Mouse (Mus musculus): ENCODE measurements around the gene Sgpp1. TPM values are rescaled to one million over a fixed set of nuclear protein-coding genes. Genes with fewer than 3 reads are reported as not detected.
"Not testable (repeated sequence)": the region's sequence is repeated elsewhere in the genome, so short reads cannot be mapped to it uniquely, and the experiment has no call there.

The Sgpp1 gene
- polyA plus RNA-seq, 2 experiments, result 9.2 to 17.7 TPM

DNA sequence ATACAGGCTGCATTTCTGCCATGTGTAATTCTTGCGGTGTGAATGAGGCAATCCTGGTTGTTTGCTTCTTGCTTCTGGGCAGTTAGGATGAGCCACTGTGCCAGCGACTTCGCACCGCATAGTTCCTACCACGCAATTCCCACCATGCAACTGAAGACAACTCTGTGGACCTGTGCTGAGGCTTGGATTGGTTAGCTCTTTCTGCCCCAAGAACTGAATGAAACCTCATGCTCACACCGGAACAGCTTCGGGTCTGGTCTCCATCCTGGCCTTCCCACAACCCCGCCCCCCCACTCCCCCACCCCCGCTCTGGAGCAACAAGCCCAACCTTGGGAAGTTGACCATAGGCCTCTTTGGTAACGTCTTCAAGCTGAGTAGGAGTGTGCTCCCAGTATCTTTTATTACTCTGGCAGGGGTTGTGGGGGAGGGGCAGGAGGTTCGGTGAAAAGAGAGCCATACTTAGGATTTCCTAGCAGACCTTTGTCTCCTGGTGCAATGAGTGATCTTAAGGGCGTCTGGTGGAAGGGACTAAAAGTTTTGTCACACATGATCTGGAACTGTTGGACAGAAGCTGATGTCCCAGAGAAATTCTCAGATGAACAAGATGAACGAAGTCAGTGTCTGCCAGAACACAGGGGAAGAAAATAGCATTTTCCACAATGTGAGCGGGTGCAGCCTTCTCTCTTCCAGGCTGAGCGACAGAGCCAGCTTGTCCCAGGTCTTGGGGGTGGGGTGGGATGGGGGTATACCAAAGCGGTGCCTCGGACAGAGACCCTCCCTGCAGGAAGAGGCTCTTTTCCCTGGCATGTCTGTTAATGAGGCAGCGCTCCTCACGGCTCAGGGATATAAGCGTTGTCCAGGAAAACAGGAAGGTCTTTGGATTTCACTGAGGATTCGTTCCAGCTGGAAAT, 34.1 kb downstream of the Sgpp1 start:
- H3K4me3 ChIP-seq (ENCODE audit: insufficient read depth in 1 of 2, low read depth in 2 of 2, low read length in 2 of 2), result no peak overlapping the region
- H3K9ac ChIP-seq (replicated peaks), result no peak overlapping the region
- TF ChIP-seq EP300 (IDR thresholded peaks at IDR 0.05; ENCODE audit: low read depth), result no peak
- 33% methylated on average over 21 of the region's 21 CpGs for WGBS (ENCODE audit: insufficient replicate concordance)
- ATAC-seq (ENCODE audit: insufficient read depth), result no peak
- H3K27ac ChIP-seq, result no peak overlapping the region
- DNase-seq (ENCODE audit: low read depth in 3 of 3, low spot score in 3 of 3), result no peak
- H3K36me3 ChIP-seq (replicated peaks; ENCODE audit: control insufficient read depth, insufficient read depth, low read depth), result no peaks in the 10 kb centered on the region
- H3K4me2 ChIP-seq (ENCODE audit: low read depth), result peak overlapping the region; percentile 20
- H3K9me3 ChIP-seq (ENCODE audit: control insufficient read depth, low read length), result peaks cover 3% of the 10 kb centered on the region
- H3K27me3 ChIP-seq (ENCODE audit: control insufficient read depth, insufficient read depth, low read length), result no peaks in the 10 kb centered on the region
- H3K4me1 ChIP-seq (replicated peaks; ENCODE audit: control insufficient read depth in 2 of 2, insufficient read depth in 2 of 2, low read length in 1 of 2), result peaks cover 2 to 6% of the 10 kb centered on the region in 2 experiments; a peak in 2 of 4 replicates

DNA sequence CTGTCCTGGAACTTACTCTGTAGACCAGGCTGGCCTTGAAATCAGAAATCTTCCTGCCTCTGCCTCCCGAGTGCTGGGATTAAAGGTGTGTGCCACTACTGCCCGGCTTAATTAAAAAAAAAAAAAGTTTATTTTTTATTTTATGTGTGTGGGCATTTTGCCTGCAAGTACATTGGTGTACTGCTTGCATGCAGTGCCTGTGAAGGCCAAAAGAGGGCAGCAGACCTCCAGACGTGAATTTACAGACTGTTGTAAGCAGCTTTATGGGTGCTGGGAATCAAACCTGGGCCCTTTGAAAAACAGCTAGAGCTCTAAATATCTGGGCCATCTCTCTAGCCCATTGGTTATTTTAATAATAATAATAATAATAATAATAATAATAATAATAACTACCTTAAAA, 36.8 kb downstream of the Sgpp1 start:
- Histone ChIP-seq H3K4me1 (replicated peaks; ENCODE audit: control insufficient read depth in 2 of 2, insufficient read depth in 2 of 2, low read length in 1 of 2) (peaks cover 2 to 6% of the 10 kb centered on the region in 2 experiments; a peak in 2 of 4 replicates), H3K4me3 (ENCODE audit: insufficient read depth in 1 of 2, low read depth in 2 of 2, low read length in 2 of 2) (no peak overlapping the region), H3K36me3 (replicated peaks; ENCODE audit: control insufficient read depth, insufficient read depth, low read depth) (no peaks in the 10 kb centered on the region), H3K27me3 (ENCODE audit: control insufficient read depth, insufficient read depth, low read length) (no peaks in the 10 kb centered on the region), H3K9ac (replicated peaks) (no peak overlapping the region), H3K27ac (no peak overlapping the region), H3K4me2 (ENCODE audit: low read depth) (no peak overlapping the region), H3K9me3 (ENCODE audit: control insufficient read depth, low read length) (peaks cover 3% of the 10 kb centered on the region)
- WGBS (ENCODE audit: insufficient replicate concordance), result 75% methylated on average over 3 of the region's 3 CpGs
- ATAC-seq (ENCODE audit: insufficient read depth), result no peak
- TF ChIP-seq EP300 (IDR thresholded peaks at IDR 0.05; ENCODE audit: low read depth), result no peak
- TF ChIP-seq CTCF (IDR thresholded peaks at IDR 0.05; ENCODE audit: low read depth), result peak; percentile 33
- DNase-seq (ENCODE audit: low read depth in 3 of 3, low spot score in 3 of 3), result no peak

DNA sequence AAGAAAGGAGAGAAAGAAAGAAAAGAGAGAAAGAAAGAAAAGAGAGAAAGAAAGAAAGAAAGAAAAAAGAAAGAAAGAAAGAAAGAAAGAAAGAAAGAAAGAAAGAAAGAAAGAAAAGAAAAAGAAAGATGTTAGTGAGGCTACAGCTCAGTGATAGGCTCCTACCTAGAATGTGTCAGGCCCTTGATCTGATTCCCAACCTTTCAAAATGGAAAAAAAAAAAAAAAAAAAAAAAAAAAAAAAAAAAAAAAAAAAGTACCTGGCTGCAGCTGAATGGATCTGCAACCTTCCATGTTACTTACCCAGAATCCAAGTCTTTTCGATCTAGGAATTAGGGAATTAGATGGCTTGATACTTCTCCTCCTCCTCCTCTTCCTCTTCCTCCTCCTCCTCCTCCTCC, 39.7 kb downstream of the Sgpp1 start:
- not testable (repeated sequence) for H3K36me3 ChIP-seq (replicated peaks; ENCODE audit: control insufficient read depth, insufficient read depth, low read depth); H3K9ac ChIP-seq (replicated peaks); H3K9me3 ChIP-seq (ENCODE audit: control insufficient read depth, low read length); ATAC-seq (ENCODE audit: insufficient read depth); H3K4me1 ChIP-seq (replicated peaks; ENCODE audit: control insufficient read depth in 2 of 2, insufficient read depth in 2 of 2, low read length in 1 of 2); H3K4me3 ChIP-seq (ENCODE audit: insufficient read depth in 1 of 2, low read depth in 2 of 2, low read length in 2 of 2); H3K4me2 ChIP-seq (ENCODE audit: low read depth); DNase-seq (ENCODE audit: low read depth in 3 of 3, low spot score in 3 of 3); H3K27ac ChIP-seq; H3K27me3 ChIP-seq (ENCODE audit: control insufficient read depth, insufficient read depth, low read length)
- 73% methylated on average over 1 of the region's 1 CpGs for WGBS (ENCODE audit: insufficient replicate concordance)

DNA sequence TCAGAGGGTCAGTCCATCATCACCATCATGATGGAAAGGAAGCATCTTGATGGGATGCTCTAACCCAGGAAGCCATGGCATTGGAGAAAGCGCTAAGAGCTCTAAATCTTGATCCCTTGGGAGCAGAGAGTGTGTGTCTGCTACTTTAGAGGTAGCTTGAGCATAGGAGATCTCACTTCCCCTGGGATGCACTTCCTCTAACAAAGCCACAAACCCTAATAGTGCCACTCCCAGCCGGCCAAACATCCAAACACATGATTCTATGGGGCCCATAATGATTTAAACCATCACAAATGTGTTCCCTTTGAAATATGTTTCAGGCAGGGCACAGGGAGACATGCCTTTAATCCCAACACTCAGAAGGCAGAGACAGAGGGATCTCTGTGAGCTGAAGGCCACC, 46.5 kb downstream of the Sgpp1 start:
- H3K27ac ChIP-seq, result no peak overlapping the region
- TF ChIP-seq EP300 (IDR thresholded peaks at IDR 0.05; ENCODE audit: low read depth), result no peak
- no peak for TF ChIP-seq CTCF (IDR thresholded peaks at IDR 0.05; ENCODE audit: low read depth)

DNA sequence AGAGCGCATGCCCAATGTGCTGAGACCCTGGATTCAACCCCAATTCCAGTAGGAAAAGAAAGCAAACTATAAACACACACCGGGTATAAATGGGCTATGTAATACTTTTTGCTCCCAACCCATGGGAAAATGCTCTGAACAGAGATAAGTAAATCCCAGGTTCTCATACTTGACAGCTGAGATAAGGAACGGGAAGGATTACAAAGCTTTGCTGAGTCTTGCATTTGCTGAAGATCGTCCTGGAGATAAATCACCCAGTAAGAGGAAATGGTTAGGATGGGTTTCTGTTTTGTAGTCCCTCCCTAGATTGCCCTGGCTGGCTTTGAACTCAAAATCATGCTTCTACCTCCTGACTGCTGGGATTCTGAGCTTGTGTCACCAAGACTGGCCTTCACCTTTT, 48.2 kb downstream of the Sgpp1 start:
- Histone ChIP-seq H3K9me3 (ENCODE audit: control insufficient read depth, low read length) (no peaks in the 10 kb centered on the region), H3K4me1 (replicated peaks; ENCODE audit: control insufficient read depth in 2 of 2, insufficient read depth in 2 of 2, low read length in 1 of 2) (no peaks in the 10 kb centered on the region), H3K4me2 (ENCODE audit: low read depth) (no peak overlapping the region), H3K27ac (no peak overlapping the region), H3K4me3 (ENCODE audit: insufficient read depth in 1 of 2, low read depth in 2 of 2, low read length in 2 of 2) (no peak overlapping the region), H3K9ac (replicated peaks) (no peak overlapping the region), H3K36me3 (replicated peaks; ENCODE audit: control insufficient read depth, insufficient read depth, low read depth) (no peaks in the 10 kb centered on the region), H3K27me3 (ENCODE audit: control insufficient read depth, insufficient read depth, low read length) (no peaks in the 10 kb centered on the region)
- TF ChIP-seq CTCF (IDR thresholded peaks at IDR 0.05; ENCODE audit: low read depth) (no peak), EP300 (IDR thresholded peaks at IDR 0.05; ENCODE audit: low read depth) (no peak)
- ATAC-seq (ENCODE audit: insufficient read depth), result no peak
- DNase-seq (ENCODE audit: low read depth in 3 of 3, low spot score in 3 of 3), result no peak
- WGBS (ENCODE audit: insufficient replicate concordance), result 20% methylated on average over 4 of the region's 4 CpGs

More for the DNA sequence above, 46.5 kb downstream of the Sgpp1 start:
- no peak for ATAC-seq (ENCODE audit: insufficient read depth)
- DNase-seq (ENCODE audit: low read depth in 3 of 3, low spot score in 3 of 3), result no peak
- WGBS (ENCODE audit: insufficient replicate concordance), result 66% methylated on average over 2 of the region's 2 CpGs
- Histone ChIP-seq H3K9me3 (ENCODE audit: control insufficient read depth, low read length) (no peaks in the 10 kb centered on the region), H3K4me1 (replicated peaks; ENCODE audit: control insufficient read depth in 2 of 2, insufficient read depth in 2 of 2, low read length in 1 of 2) (no peaks in the 10 kb centered on the region), H3K36me3 (replicated peaks; ENCODE audit: control insufficient read depth, insufficient read depth, low read depth) (no peaks in the 10 kb centered on the region), H3K27me3 (ENCODE audit: control insufficient read depth, insufficient read depth, low read length) (no peaks in the 10 kb centered on the region), H3K4me3 (ENCODE audit: insufficient read depth in 1 of 2, low read depth in 2 of 2, low read length in 2 of 2) (no peak overlapping the region), H3K9ac (replicated peaks) (no peak overlapping the region), H3K4me2 (ENCODE audit: low read depth) (no peak overlapping the region)

DNA sequence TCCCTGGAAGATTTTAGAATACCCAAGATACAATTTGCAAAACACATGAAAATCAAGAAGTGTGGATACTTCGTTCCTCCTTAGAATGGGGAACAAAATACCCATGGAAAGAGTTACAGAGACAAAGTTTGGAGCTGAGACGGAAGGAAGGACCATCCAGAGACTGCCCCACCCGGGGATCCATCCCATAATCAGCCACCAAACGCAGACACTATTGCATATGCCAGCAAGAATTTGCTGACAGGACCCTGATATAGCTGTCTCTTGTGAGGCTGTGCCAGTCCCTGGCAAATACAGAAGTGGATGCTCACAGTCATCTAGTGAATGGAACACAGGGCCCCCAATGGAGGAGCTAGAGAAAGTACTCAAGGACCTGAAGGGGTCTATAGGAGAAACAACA, 51.5 kb downstream of the Sgpp1 start:
- not testable (repeated sequence) for H3K27ac ChIP-seq; DNase-seq (ENCODE audit: low read depth in 3 of 3, low spot score in 3 of 3); H3K9ac ChIP-seq (replicated peaks); H3K27me3 ChIP-seq (ENCODE audit: control insufficient read depth, insufficient read depth, low read length); ATAC-seq (ENCODE audit: insufficient read depth); H3K9me3 ChIP-seq (ENCODE audit: control insufficient read depth, low read length); H3K4me1 ChIP-seq (replicated peaks; ENCODE audit: control insufficient read depth in 2 of 2, insufficient read depth in 2 of 2, low read length in 1 of 2); H3K36me3 ChIP-seq (replicated peaks; ENCODE audit: control insufficient read depth, insufficient read depth, low read depth); H3K4me2 ChIP-seq (ENCODE audit: low read depth); H3K4me3 ChIP-seq (ENCODE audit: insufficient read depth in 1 of 2, low read depth in 2 of 2, low read length in 2 of 2)
- WGBS (ENCODE audit: insufficient replicate concordance), result 61% methylated on average over 4 of the region's 4 CpGs

Data from liver, embryonic 14.5 days (tissue).